Mouse (Mus musculus): Measurements from ENCODE around the gene Ostc. TPM values are rescaled to one million over a fixed set of nuclear protein-coding genes. Genes with fewer than 3 reads are reported as not detected.
A peak's percentile ranks its signal among the peaks of the same experiment; 100 is the strongest.

Gene Ostc
- total RNA-seq (2015; ENCODE audit: low replicate concordance) (50.3 and 78.2 TPM in 2 replicates), total RNA-seq (2017; ENCODE audit: low replicate concordance) (27.6 and 35.3 TPM in 2 replicates)

DNA sequence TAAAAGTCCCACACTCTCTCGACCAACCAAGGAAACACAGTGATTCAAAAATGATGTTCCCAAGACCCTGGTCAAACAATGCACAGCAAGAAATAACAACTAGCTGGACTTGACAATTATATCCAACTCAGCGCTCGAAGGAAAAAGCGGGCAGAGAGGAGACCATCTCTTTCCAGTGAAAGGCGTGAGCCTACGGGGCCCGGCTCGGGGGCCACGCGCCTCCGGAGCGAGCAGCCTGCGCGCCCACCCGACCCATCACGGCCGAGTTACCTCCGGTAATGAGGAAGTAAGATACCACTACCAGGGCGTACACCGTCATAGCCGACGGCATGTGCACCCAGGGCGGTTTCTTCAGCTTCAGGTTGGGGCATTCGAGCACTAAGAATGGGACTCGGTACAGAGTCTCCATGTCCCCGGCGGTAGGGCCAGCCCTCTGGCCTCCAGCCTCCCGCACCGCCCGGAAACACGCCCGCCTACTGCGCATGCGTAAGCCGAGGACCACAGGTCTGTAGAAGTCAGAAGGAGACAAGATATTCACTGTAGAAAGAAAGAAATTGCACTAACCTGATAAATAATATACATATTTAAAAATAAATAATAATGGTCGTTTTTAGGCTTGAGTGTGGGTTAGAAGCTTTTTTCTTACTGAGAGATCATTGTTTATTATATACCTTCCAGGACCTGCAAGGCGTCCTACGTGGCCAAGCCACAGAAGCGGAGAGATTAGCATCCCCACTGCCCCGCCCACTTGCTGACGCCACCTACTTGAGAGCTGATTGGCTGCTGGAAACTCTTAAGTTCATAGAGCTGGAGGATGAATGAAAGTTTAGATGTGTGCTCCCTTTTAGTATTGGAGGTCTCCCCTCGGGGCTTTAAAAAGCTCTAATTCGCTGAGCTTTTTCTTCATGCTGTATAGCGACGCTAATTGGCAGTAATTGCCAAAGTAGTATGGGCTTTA is at the start of gene Ostc:
Gene Ostc, minus strand, starts transcription at position 478 of the 958 bp plus-strand sequence.
- ATAC-seq (replicated peaks; ENCODE audit: low FRiP score, poor library complexity, severe bottlenecking): peak; percentile 98

DNA sequence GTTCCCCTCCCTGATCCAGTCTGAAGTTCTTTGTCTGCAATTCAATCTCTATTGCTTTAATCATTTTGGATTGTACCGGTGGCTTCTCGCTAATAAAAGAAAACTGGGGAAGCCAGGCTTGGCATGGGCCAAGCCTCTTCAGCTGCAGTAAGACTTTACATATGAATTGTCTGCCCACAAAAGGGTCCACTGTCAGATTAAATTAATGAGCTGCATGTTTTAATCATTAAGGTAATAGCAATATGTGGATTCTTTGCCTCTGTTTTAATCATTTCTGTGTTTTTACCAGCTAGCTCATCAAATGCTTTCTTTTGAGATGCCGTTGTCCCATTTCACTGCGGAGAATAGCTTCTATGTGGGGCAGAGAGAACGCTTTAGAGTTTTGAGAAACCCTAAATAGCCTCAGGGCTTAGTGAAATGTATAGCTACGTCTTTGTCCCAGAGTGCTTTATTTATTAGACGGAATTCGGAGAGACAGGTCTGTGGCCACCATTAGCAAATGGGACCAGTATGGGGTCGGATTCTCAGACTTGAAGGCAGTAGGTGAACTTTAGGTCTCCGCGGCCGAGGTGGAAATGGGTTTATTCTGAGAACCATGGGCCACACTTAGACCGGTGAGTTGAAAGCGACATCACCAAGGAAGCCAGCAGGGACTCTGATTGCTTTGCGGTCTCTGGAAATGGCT is 49.1 kb upstream of the Ostc start:
- no peak for ATAC-seq (replicated peaks; ENCODE audit: low FRiP score, poor library complexity, severe bottlenecking)

DNA sequence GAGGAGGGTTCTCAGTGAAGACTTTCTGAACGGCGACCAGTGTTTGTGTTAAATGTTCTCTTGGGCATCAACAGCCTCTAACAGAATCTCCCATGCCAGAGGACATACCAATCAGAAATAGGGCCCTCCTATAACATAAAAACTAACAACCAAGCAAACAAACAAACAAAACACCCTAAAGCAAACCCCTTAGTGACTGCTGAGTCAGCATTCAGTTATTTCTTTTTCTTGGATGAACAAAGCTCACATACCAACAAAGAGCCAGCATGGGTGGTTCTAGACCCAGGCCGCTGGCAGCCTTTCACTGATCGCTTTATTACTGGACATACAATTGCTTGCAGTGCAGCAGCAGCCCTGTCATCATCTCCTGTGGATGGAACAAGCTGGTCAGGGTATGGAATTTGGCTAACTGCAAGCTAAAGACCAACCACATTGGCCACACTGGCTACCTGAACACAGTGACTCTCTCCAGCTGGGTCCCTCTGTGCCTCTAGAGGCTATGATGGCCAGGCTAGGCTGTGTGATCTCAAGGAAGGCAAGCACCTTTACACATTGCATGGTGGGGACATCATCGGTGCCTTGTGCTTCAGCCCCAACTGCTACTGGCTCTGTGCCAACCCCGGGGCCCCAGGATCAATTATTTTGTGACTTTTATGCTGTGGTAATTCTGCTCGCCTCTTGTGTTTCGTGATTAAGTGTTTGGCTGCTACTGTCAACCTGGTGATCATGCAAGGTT is 48.0 kb upstream of the Ostc start:
- no peak for ATAC-seq (replicated peaks; ENCODE audit: low FRiP score, poor library complexity, severe bottlenecking)

DNA sequence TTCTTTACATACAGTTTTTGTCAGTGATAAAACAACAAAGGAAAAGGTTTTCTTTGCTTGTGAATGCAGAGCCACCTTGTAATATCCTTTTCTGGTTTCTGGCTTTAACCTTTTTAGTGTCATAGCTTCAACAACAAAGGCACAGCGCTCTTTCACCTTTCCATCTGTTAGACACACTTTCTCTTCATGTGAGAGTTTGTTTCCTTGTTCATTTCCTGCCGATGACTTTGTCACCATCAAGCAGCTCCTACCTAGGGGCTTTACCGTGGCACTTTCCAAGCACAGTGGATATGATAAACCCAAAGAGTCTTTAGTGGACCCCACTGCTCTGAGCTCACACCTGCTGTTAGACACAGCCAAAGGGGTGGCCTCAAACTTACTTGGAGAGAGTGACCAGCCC is 40.0 kb upstream of the Ostc start:
- ATAC-seq (replicated peaks; ENCODE audit: low FRiP score, poor library complexity, severe bottlenecking): no peak

DNA sequence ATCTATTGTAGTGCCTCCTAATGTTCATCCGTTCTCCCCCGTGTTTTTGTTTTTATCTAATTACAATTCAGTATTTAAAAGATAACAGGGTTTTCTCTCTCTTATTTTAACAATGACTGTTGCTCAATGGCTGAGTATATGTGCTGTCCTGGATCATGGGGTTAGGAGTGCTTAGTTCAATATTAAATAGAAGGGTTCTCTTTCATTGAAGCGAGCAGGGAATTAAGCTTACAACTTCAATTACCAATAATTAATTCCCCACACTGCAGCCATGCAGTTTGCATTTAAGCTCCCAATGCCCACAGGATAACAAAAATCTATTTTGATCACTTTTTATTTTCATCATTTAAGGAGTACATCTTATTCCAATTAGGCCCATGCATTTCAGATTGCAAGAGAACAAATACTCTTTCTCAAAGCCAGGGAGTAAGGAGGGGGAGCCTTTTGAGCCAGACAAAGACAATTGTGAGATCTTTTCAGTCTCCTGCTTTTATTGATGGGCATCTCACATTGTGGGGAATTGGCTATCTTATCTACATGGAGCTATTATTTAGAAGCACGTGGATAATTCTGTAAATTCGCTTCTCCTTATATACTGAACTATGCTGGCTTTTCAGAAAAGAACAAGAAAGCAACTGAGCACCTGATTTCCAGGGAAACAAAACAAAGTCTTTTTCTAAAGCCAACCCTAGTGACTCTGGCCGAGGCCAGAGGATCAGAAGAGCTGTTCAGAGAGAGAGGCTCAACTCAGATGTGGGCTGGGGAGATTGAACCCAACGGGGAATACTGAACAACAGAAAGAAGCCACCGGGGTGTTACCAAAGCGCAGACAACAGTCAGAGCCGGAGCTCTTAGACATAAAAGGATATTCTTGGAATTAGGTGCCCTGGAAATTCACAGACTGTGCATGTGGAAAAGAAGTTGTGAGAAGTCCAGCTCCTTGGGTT is 37.7 kb upstream of the Ostc start:
- no peak for ATAC-seq (replicated peaks; ENCODE audit: low FRiP score, poor library complexity, severe bottlenecking)

GRCm38 (mm10) chr3:130737652-130738361 is 28.6 kb upstream of the Ostc start:
- ATAC-seq (replicated peaks; ENCODE audit: low FRiP score, poor library complexity, severe bottlenecking): no peak

GRCm38 (mm10) chr3:130736758-130737157 is 27.5 kb upstream of the Ostc start:
- ATAC-seq (replicated peaks; ENCODE audit: low FRiP score, poor library complexity, severe bottlenecking): no peak

GRCm38 (mm10) chr3:130730189-130730653 is 21.0 kb upstream of the Ostc start, which contains the start of gene Rpl34:
TSS of gene Rpl34 (minus strand) at chr3:130730398.
- peak; percentile 98 for ATAC-seq (replicated peaks; ENCODE audit: low FRiP score, poor library complexity, severe bottlenecking)

- peak; percentile 59 for ATAC-seq (replicated peaks; ENCODE audit: low FRiP score, poor library complexity, severe bottlenecking)
Measured at GRCm38 (mm10) chr3:130729472-130730188, 20.4 kb upstream of the Ostc start.

DNA sequence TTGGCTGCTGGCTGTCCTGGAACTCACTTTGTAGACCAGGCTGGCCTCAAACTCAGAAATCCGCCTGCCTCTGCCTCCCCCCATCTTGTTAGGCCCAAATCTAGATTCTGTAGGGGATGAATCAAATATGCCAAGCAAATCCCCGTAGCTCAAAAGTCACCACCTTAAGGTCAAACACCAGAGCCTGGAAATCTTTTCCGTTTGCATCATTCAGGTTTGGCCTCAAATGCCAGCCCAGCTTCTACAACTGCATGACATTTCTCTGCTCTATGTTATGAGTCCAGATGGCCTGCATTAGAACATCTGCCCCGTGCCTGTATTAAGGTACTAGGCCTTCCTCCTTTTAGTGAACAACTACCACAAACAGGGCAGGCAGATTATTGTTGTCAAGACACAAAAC is 18.4 kb upstream of the Ostc start:
- ATAC-seq (replicated peaks; ENCODE audit: low FRiP score, poor library complexity, severe bottlenecking): no peak

GRCm38 (mm10) chr3:130727036-130727435 is 17.8 kb upstream of the Ostc start:
- no peak for ATAC-seq (replicated peaks; ENCODE audit: low FRiP score, poor library complexity, severe bottlenecking)

- no peak for ATAC-seq (replicated peaks; ENCODE audit: low FRiP score, poor library complexity, severe bottlenecking)
Measured at GRCm38 (mm10) chr3:130725718-130726117, 16.5 kb upstream of the Ostc start.

DNA sequence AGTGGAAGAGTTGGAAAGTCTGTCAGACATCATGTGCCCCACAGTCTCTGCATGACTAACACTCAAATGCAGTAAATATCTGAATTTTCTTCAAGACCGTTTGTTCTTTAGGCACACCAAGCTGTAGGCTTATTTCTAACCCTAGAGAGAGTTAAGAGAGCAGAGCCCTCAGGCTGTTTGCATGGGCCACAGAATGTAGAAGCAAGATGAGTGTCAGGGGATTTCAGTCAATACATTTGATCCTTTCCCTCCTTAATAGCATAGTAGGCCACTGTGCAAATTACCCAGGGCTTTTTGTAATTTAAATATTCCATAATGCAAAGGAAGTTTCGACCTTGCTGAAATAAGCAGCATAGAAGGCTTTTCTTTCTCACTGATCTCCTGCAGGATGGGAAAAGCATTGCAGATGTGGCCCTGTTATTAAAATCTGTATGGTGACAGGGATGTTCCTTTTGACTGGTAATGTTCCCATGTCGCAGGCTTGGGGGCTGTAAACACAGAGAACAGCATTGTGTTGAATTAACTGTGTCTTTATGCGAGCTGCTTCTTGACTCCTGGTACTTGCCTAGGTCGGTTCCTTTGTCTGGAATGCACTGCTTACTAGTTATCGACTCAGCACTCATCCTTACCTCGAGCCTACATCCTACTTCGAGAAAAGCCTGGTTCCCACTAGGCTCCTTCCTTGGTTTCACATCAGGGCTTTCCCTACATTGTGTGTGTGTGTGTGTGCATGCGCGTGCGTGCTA is 13.7 kb upstream of the Ostc start:
- ATAC-seq (replicated peaks; ENCODE audit: low FRiP score, poor library complexity, severe bottlenecking): no peak

DNA sequence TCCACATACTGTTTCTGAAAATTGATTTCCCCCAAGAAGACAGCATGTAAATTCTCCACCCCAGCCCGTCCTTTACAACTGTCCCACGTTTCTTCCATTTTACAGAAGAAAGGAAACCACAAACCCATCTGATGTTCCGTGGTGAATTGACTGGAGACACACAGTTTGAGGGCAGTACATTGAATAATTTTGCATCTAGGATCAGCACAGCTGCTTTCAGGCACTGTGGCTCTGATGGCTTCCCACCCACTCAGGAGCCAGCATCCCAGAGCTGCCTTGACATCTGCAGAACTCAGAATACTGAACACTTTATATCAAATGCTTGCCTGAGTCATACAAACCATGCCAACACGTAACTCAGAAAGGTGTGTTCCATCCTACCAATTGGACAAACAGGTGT is 11.0 kb upstream of the Ostc start:
- ATAC-seq (replicated peaks; ENCODE audit: low FRiP score, poor library complexity, severe bottlenecking): no peak

GRCm38 (mm10) chr3:130718871-130719270 is 9.6 kb upstream of the Ostc start:
- no peak for ATAC-seq (replicated peaks; ENCODE audit: low FRiP score, poor library complexity, severe bottlenecking)

- no peak for ATAC-seq (replicated peaks; ENCODE audit: low FRiP score, poor library complexity, severe bottlenecking)
Measured at GRCm38 (mm10) chr3:130716555-130716954, 7.3 kb upstream of the Ostc start.
